Mouse (Mus musculus): Measurements from ENCODE around the gene Nell1. TPM values are rescaled to one million over a fixed set of nuclear protein-coding genes. Genes with fewer than 3 reads are reported as not detected.

The Nell1 gene
- polyA plus RNA-seq, 1 experiment, result 0.22 TPM

GRCm38 (mm10) chr7:50050144-50050543, 75.5 kb downstream of the Nell1 start:
- H3K27me3 ChIP-seq (ENCODE audit: control insufficient read depth, insufficient read depth, low read length), result no peaks in the 10 kb centered on the region
- H3K27ac ChIP-seq (ENCODE audit: control insufficient read depth, insufficient read depth, low read depth, low read length), result no peak overlapping the region
- no peaks in the 10 kb centered on the region for H3K36me3 ChIP-seq (ENCODE audit: control insufficient read depth, insufficient read depth, low read length)
- TF ChIP-seq POLR2A (IDR thresholded peaks at IDR 0.05; ENCODE audit: control insufficient read depth, low read depth, low read length) (no peak), CTCF (IDR thresholded peaks at IDR 0.05; ENCODE audit: control insufficient read depth, insufficient read depth, insufficient replicate concordance, low read depth, low read length) (no peak)
- H3K4me1 ChIP-seq (ENCODE audit: control insufficient read depth, insufficient read depth, low read length), result no peaks in the 10 kb centered on the region
- H3K4me3 ChIP-seq (ENCODE audit: control insufficient read depth, low read depth, low read length), result no peak overlapping the region

- Histone ChIP-seq H3K27ac (ENCODE audit: control insufficient read depth, insufficient read depth, low read depth, low read length) (no peak overlapping the region), H3K36me3 (ENCODE audit: control insufficient read depth, insufficient read depth, low read length) (no peaks in the 10 kb centered on the region), H3K4me1 (ENCODE audit: control insufficient read depth, insufficient read depth, low read length) (no peaks in the 10 kb centered on the region), H3K27me3 (ENCODE audit: control insufficient read depth, insufficient read depth, low read length) (no peaks in the 10 kb centered on the region), H3K4me3 (ENCODE audit: control insufficient read depth, low read depth, low read length) (no peak overlapping the region)
- TF ChIP-seq CTCF (IDR thresholded peaks at IDR 0.05; ENCODE audit: control insufficient read depth, insufficient read depth, insufficient replicate concordance, low read depth, low read length), result no peak
- no peak for TF ChIP-seq POLR2A (IDR thresholded peaks at IDR 0.05; ENCODE audit: control insufficient read depth, low read depth, low read length)
These were observed 79.0 kb downstream of the Nell1 start for GRCm38 (mm10) chr7:50053704-50054103.

- Histone ChIP-seq H3K27ac (ENCODE audit: control insufficient read depth, insufficient read depth, low read depth, low read length) (no peak overlapping the region), H3K4me3 (ENCODE audit: control insufficient read depth, low read depth, low read length) (no peak overlapping the region), H3K36me3 (ENCODE audit: control insufficient read depth, insufficient read depth, low read length) (no peaks in the 10 kb centered on the region), H3K27me3 (ENCODE audit: control insufficient read depth, insufficient read depth, low read length) (no peaks in the 10 kb centered on the region), H3K4me1 (ENCODE audit: control insufficient read depth, insufficient read depth, low read length) (no peaks in the 10 kb centered on the region)
- TF ChIP-seq POLR2A (IDR thresholded peaks at IDR 0.05; ENCODE audit: control insufficient read depth, low read depth, low read length), result no peak
- no peak for TF ChIP-seq CTCF (IDR thresholded peaks at IDR 0.05; ENCODE audit: control insufficient read depth, insufficient read depth, insufficient replicate concordance, low read depth, low read length)
These were observed 119.8 kb downstream of the Nell1 start for GRCm38 (mm10) chr7:50094461-50094860.

GRCm38 (mm10) chr7:50105612-50106321, 131.1 kb downstream of the Nell1 start:
- no peaks in the 10 kb centered on the region for H3K36me3 ChIP-seq (ENCODE audit: control insufficient read depth, insufficient read depth, low read length)
- H3K27me3 ChIP-seq (ENCODE audit: control insufficient read depth, insufficient read depth, low read length), result no peaks in the 10 kb centered on the region
- no peaks in the 10 kb centered on the region for H3K4me1 ChIP-seq (ENCODE audit: control insufficient read depth, insufficient read depth, low read length)
- no peak overlapping the region for H3K27ac ChIP-seq (ENCODE audit: control insufficient read depth, insufficient read depth, low read depth, low read length)
- no peak overlapping the region for H3K4me3 ChIP-seq (ENCODE audit: control insufficient read depth, low read depth, low read length)
- TF ChIP-seq CTCF (IDR thresholded peaks at IDR 0.05; ENCODE audit: control insufficient read depth, insufficient read depth, insufficient replicate concordance, low read depth, low read length) (no peak), POLR2A (IDR thresholded peaks at IDR 0.05; ENCODE audit: control insufficient read depth, low read depth, low read length) (no peak)

- Histone ChIP-seq H3K27ac (ENCODE audit: control insufficient read depth, insufficient read depth, low read depth, low read length) (no peak overlapping the region), H3K4me3 (ENCODE audit: control insufficient read depth, low read depth, low read length) (no peak overlapping the region), H3K36me3 (ENCODE audit: control insufficient read depth, insufficient read depth, low read length) (no peaks in the 10 kb centered on the region), H3K4me1 (ENCODE audit: control insufficient read depth, insufficient read depth, low read length) (no peaks in the 10 kb centered on the region), H3K27me3 (ENCODE audit: control insufficient read depth, insufficient read depth, low read length) (no peaks in the 10 kb centered on the region)
- no peak for TF ChIP-seq CTCF (IDR thresholded peaks at IDR 0.05; ENCODE audit: control insufficient read depth, insufficient read depth, insufficient replicate concordance, low read depth, low read length)
- no peak for TF ChIP-seq POLR2A (IDR thresholded peaks at IDR 0.05; ENCODE audit: control insufficient read depth, low read depth, low read length)
These were observed 132.6 kb downstream of the Nell1 start for GRCm38 (mm10) chr7:50107261-50107660.

GRCm38 (mm10) chr7:50118348-50118747, 143.7 kb downstream of the Nell1 start:
- TF ChIP-seq POLR2A (IDR thresholded peaks at IDR 0.05; ENCODE audit: control insufficient read depth, low read depth, low read length), result no peak
- TF ChIP-seq CTCF (IDR thresholded peaks at IDR 0.05; ENCODE audit: control insufficient read depth, insufficient read depth, insufficient replicate concordance, low read depth, low read length), result no peak
- Histone ChIP-seq H3K36me3 (ENCODE audit: control insufficient read depth, insufficient read depth, low read length) (no peaks in the 10 kb centered on the region), H3K27me3 (ENCODE audit: control insufficient read depth, insufficient read depth, low read length) (no peaks in the 10 kb centered on the region)

GRCm38 (mm10) chr7:50137706-50138105, 163.0 kb downstream of the Nell1 start:
- Histone ChIP-seq H3K36me3 (ENCODE audit: control insufficient read depth, insufficient read depth, low read length) (no peaks in the 10 kb centered on the region), H3K4me3 (ENCODE audit: control insufficient read depth, low read depth, low read length) (no peak overlapping the region), H3K27me3 (ENCODE audit: control insufficient read depth, insufficient read depth, low read length) (no peaks in the 10 kb centered on the region), H3K27ac (ENCODE audit: control insufficient read depth, insufficient read depth, low read depth, low read length) (no peak overlapping the region), H3K4me1 (ENCODE audit: control insufficient read depth, insufficient read depth, low read length) (no peaks in the 10 kb centered on the region)
- TF ChIP-seq POLR2A (IDR thresholded peaks at IDR 0.05; ENCODE audit: control insufficient read depth, low read depth, low read length), result no peak
- no peak for TF ChIP-seq CTCF (IDR thresholded peaks at IDR 0.05; ENCODE audit: control insufficient read depth, insufficient read depth, insufficient replicate concordance, low read depth, low read length)

More at GRCm38 (mm10) chr7:50118348-50118747, 143.7 kb downstream of the Nell1 start:
- H3K4me3 ChIP-seq (ENCODE audit: control insufficient read depth, low read depth, low read length), result no peak overlapping the region
- no peak overlapping the region for H3K27ac ChIP-seq (ENCODE audit: control insufficient read depth, insufficient read depth, low read depth, low read length)
- no peaks in the 10 kb centered on the region for H3K4me1 ChIP-seq (ENCODE audit: control insufficient read depth, insufficient read depth, low read length)

All from testis, adult 2 months (tissue).